Mouse (Mus musculus) c-Kit-positive CD71-negative TER-119-negative erythroid progenitor cells, embryonic 14.5 days (primary cell): ENCODE results near the gene Rai14.

Experiments
- DNase-seq: peaks from one replicate; pipeline ENCODE4 v3.0.0-alpha.2; 2013; ENCODE audit warnings: low read depth

The Rai14 gene

DNA sequence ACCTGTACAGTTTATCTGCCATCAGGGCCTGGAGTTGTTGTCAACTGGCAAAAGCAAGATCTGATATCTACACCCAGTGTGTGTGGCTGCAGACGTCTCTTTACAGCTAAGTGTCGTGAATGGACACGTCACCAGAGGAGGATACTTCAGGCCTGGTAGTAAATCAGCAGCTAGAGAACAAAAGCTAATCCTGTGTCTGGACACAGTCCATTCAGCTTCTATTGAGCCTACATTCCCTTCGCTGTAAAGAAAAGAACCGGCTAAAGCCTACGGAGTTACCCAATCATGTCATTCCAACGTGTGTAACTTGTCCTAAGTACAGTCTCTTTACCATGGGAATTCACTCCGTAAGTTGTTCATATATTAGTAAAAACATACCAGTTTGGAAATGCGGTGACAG is 103.4 kb downstream of the Rai14 start:
- DNase-seq = no peak

DNA sequence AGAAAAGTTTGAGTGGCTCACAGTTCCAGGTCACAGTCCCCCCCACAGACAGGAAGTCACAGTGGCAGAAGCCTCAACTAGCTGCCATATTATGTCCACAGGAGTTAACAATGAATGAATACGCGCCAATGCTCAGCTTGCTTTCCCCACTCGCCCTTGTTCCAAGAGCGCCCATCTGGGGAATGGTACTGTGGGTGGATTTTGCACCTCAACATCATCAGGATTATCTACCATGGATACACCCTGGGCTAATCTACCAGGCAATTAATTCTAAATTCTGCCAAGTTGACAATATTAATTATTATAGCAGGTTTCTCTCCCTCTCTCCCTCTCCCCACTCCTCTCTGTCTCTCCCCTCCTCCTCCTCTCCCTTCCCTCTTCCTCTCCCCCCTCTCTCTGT is 105.3 kb downstream of the Rai14 start:
- no peak for DNase-seq

DNA sequence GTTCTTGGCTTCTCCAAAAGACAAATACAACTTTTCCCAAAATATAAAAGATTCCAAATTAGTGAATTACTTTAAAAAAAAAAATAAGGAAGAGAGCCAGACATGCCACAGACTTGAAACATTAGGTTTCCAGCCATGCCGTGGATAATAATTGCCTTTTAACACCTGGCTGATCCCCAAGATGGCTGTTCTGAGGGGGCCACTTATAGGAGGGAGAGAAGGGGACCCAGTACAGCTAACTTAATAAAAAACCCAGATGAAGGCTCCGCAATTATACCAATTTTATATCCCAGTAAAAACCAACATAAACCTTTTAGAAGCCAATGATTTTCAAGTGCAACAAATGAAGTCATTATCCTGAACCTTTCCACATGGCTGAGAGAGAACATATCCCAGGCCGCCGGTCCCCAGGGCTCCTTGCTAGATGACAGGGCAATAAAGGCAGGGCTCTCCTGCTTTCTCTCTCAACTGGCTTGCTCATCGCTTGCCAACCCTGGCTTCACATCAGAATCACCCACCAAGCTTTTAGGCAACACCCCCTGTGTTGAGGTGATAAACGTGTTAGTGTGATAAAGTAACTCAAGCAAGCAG is 105.8 kb downstream of the Rai14 start:
- DNase-seq = no peak

DNA sequence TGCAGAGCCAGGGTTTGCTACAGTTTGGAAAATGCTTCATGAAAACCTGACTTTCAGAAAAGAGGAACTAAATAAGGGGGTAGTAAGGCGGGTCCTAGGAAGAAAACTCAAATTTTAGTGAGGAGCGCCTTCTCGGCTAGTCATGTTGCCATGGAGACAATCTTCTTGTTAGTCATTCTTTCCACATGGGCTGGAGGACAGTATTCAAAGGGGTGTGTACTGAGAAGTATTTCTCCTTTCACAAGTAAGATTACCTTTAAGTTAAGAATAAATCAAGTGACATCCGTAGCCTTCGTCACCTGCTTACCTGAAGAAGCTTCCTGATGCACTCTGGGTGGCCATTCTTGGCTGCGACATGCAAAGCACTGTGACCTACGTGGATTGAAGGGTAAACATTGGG is 115.0 kb downstream of the Rai14 start:
- DNase-seq = peak; percentile 54

DNA sequence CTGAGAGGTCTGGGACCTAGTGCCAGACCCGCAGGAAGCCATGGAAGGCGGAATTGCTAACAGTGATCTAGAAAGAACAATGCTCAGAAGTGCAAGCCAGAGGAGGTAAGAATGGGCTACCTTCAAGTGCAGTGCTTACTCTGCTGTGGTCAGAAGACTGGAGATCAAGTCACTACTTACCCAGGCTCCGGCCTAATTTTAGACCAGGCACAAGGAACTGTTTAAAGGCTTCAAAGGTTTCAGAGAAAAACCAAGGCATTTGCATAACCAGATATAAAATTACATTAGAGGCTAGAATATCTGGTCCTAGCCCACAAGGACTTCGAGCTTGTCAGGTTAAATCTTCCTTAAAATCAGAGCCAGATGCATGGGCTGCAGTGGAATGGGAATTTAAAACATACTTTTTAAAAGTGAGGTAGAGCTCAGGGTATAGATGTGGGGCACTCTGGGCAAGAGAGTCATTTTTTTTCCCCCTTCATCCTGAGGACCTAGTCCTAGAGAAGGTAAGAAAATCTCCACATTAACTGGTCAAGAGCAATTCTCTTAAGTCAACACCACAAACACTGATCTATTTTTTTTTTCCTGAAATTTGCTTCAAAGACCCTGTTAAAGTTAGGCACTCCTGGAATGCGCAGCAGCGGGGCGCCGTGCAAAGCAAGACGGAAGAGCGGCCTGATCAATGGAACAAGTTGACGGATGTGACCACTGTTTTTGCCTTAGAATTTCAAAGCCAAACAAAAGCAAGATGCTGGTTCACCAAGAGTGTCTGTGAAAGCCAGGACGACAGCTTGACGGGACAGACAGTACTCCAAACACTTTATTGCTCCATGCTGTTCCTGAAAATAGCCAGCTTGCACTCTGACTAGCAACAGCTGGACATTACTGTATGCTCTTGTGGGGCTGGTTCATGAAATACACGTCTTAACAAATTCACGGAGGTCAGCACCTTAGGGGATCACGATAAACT is 115.9 kb downstream of the Rai14 start:
- no peak for DNase-seq

DNA sequence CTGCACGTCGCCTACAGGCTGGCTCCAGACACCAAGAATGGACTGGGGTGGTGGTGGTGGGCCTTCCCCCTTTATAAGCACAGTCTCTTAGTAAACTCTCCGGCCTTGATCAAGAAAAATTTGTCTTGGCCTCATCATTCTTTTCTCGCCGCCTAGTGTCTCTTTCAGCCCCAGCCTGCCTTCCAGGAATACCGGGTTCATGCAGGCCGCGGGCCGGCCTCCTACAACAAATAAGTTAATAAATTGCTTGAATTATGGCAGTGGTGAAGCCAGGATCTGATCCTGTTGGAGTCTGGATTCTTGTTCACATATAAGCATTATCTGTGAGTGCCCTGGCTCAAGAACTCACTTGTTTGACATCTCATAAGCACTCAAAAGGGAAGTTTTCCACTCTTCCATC is 117.6 kb downstream of the Rai14 start:
- DNase-seq = no peak

DNA sequence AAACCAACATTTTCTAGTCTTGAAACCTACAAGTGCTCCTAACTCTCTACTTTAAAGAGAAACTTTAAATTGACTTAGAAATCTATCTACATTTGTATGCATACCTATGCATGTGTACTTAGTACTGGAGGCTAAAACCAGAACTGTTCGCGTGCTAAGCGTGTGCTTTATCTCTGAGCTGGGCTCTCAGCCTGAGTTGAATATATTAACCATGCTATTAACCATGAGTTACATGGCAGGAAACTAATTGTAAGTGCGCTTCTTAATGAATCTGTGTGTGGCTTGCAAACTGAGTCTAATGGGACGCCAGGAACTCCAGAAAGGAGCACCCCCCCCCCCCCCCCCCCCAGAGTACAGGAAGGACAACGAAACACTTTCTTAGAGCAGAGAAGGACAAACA is 119.0 kb downstream of the Rai14 start:
- no peak for DNase-seq

DNA sequence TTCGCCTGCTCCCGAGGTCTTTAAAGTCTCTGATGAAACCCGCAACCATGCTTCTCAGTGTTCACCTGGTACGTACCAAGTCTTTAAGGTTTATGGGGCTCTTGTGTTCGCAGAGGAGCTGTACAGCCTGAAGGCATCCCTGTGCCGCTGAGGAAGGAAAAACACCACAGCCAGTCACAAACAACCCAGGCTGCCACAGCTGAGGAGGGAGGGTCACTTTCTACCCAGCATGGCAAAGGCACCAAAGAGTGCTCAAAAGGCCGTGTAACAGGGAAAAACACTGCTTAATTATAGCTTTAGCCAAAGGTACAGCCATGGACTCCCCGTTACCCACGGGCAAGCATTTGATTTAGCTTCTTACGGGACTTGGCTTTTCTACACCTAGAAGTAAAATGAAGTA is 119.5 kb downstream of the Rai14 start:
- DNase-seq = no peak

DNA sequence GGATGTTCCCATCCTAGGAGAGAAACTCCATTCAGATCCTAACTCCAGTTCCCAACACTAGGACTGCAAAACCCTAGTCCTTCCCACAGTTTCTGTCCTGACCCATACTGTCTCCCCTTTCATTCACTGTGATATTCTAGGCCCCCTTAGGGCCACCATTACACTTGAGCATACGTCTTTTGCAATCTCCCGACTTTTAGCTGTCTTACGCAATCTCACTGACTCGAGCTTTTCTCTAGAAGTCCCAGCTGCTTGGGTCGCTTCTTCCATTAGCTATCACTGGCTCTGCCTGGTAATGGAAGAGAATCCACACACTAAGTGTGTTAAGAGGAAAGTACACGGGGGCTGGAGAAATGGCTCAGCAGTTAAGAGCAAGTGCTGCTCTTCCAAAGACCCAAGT is 121.3 kb downstream of the Rai14 start:
- no peak for DNase-seq

DNA sequence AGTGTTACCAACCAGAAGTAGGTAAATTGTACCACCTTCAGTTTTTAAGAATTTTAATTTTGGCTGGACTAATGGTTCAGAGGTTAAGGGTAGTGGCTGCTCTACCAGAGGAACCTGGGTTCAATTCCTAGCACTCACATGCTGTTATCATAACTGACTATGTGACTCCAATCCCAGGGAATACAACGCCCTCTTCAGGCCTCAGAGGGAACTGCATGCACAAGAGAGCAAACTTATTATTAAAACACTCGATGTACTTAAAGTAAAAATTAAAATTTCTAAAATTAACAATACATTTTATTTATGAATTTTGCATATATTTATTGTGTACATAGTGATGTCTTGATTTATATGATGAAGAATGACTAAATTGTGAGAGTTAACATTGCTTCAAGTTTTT is 127.9 kb downstream of the Rai14 start:
- DNase-seq = no peak

DNA sequence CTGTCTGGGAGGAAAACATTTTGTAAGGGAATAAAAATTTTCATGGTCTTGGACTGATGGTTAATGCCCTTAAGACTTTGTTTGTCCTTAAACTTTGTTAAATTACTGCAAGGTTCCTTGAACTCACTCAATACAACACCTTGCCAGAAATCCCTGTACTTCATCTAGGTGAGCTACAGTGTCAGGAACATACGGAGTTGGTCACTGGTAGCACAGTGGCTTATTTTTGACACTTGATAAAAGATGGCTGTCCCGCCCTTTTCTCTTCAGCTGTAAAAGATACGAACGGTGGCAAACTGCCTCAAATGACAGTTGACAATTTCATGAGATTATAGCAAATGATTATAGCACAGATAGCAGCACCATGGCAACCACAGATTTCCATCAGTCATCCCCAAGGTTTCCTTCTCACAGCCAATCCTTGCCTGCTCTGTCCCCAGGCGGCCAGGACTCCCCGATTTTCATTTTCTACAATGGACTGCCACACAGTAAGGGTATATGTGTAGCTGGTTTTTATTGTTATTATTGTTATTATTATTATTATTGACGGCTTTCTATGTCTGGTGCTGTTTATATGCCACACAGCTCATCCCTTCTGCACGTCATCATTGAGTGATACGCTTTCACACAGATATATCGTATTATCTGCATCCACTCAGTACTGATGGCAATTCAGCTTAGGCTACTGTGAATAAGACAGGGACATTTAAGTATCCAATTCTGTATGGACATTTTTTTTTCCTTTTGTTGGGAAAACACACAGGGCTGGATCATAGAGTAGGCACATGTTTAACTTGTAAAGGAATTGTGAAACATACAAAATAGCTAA is 129.9 kb downstream of the Rai14 start:
- no peak for DNase-seq

DNA sequence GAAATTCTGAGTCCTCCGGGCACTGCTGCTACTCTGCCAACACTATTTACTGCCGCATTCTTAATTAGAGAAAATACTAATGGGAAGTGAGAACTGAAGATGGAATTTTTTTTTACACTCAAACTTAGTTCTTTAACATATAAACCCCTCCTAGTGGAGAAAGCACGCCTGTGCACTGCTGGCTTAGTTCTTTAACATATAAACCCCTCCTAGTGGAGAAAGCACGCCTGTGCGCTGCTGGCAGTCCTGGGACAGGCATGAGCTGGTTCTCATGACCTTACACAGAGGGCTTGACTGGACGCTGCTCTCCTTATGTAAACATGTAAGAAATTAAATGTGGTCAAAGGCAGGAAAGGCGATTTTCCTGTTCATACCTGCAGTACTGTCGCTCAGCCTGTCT is 131.0 kb downstream of the Rai14 start:
- peak; percentile 39 for DNase-seq

DNA sequence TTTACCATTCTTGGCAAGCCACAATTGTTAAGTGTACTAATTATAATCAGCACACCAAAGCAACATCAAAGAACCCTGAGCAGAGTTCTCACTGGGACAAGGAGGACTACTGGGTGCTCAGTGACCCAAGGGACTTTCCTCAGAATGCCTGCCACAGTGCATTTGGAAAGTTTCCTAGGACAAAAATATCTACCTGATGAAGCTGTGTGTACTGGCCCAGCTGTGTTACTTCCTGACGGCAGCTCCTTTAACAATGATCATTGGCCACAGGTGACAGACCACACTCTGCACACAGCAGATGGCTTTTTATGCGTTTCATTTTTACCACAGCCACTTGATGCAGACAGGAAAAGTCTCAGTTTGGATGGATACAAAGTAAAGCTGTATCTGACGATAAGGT is 135.3 kb downstream of the Rai14 start:
- DNase-seq = no peak

DNA sequence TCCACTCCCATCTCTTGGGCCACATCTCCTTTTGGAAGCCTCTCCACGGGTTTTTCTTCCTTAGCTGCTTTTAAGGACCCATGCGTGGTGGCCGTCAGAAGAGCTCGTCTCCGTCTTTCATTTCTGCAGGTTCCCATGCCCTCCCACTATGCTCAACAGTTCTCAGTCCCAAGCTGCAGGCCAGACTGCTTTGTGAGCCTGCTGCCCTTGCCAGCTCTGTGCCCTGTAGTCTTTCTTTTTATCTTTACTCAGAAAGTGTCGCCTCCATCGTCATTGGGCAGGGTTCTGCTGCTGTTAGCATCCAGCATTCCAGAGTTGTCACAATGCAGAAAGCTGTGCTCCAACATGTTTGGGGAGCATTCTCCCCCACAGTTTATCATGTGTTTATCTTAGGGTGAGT is 147.9 kb downstream of the Rai14 start:
- DNase-seq = no peak

DNA sequence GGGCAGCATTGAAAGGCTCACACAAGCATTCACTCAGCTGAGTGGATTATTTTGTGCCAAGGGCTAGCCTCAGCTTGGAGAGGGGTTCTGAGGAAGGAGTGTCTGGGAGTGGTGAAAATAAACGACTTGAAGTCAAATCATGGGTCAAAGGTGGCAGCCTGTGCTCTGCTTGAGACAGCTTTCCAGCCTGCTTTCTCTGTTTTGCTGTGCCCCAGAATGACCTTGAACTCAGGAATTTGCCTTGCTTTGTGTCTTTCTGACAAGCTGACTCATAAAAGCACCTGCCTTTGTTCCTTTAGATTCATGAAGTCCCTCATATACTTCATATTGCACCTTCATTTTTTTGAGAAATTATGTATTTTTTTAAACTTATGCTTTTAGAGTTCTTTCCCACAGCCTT is 150.2 kb downstream of the Rai14 start:
- no peak for DNase-seq

DNA sequence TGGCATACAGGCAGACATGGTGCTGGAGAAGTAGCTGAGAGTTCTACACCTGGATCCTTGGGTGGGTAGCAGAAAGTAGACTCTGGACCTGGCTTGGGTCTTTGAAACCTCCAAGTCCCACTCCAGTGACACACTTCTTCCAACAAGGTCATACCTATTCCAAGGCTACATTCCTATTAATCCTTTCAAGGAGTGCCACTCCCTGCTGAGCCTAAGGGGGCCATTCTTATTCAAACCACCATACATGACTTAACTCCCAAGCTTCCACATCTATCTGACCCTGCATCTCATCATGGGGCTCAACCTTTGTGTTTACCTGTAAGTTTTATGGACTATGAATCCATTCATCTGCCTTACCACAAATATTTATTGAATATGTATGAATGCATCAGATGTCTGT is 152.1 kb downstream of the Rai14 start:
- DNase-seq = no peak

DNA sequence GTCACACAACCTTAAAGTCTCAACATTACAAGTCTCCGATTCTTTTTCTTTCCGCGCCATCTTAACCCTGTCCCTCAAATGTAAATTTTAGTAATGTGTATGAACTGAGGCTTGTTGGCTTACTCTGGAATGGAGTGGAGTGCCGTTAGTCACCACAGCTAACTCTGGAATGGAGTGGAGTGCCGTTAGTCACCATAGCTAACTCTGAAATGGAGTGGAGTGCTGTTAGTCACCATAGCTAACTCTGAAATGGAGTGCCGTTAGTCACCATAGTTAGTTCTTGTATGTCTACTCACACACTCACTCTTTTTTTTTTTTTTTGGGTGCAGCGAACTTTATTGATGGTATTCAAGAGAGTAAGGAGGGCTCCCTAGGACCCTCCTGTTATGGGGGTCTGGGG is 154.4 kb downstream of the Rai14 start:
- no peak for DNase-seq

DNA sequence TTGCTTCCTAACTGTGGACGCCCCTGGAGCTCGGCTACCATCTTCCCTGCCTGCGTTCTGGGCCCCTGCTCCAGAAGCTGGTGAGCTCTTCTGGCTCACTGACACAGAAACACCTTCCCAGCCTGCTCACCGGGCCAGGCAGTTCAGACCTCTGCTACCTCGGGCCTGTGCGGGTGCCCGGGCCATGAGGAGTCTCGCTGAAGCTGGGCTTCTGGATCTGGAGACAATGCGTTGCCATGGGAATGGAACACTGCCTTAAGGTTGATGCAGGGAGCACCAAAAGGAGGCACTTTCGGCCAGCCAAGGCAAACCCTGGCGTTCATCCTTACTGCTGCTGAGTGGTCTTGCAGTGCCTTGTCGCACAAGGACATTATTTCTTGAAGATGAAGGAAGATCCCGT is 156.0 kb downstream of the Rai14 start, which contains the start of gene Ttc23l:
Gene Ttc23l (minus strand): TSS at position 204 of the 400 bp plus-strand sequence.
- no peak for DNase-seq

DNA sequence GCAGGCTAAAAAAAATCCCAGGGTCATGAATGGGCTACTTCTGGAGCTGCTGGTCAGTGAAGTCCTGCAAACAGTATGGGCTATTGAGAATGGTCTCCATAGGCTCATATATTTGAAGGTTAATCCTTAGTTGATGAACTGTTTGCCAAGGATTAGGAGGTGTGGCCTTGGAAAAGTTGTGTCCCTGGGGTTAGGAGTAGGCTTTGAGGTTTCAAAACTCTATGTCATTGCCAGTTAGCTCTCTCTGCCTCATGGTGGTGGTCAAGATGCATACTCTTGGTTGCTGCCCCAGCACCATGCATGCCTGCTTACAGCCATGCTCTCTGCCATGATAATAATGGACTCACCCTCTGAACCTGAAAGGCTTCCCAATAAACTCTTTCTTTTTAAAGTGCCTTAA is 160.1 kb downstream of the Rai14 start:
- DNase-seq = no peak

DNA sequence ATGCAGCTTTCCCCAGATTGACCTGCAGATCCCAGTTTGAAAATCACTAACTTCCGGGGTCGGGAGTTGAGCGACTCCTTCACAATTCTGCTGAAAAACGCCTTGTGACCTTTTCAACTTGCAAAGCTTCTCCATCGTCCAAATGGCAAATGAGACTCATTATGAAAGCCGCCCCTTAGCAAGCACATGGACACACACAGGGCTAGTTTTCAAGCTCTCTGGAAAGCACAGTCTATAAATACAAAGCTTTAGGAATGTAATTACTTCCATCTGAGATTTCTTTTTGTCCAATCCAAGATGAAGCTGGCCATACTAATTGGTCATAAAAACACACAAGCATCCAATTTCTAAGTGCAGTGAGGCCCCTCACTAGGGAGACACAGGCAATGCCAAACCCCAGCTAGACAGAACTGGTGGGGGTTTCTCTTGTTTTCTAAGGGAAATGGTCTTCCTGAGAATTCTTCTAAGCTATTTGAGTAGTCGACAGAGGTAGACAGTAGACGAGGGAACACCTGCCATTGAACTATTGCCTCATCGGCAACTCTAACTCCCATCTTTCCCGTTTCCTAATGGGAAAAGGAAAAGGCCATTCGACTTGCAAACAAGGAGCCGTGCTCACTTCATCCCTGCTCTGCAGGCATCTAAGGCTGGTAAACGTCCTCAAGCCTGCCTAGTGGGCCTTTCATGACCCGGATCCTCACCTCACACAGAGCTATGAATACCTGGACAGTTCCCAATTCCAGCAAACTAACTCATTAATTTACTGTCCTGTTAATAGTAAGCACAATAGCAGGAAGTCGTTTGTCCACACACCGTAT is 173.9 kb downstream of the Rai14 start:
- DNase-seq = no peak

DNA sequence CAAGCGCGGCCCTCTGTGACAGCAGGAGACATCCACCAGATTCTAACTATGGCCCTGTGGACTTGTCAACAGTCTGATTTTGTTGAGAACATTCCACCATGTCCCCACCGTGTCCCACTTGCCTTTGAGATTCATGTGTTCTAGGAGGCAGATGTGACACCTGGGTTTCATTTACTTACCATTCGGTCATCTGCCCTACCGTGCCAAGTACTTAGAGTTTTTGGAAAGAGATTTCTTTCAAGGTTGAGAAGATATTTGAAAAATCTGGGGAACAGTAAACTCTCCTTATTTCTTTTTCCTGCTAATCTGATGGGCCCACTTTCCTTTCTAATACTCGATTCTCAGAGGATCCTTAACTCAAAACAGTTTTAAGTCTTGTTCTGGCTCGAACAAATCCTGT is 178.5 kb downstream of the Rai14 start:
- no peak for DNase-seq

DNA sequence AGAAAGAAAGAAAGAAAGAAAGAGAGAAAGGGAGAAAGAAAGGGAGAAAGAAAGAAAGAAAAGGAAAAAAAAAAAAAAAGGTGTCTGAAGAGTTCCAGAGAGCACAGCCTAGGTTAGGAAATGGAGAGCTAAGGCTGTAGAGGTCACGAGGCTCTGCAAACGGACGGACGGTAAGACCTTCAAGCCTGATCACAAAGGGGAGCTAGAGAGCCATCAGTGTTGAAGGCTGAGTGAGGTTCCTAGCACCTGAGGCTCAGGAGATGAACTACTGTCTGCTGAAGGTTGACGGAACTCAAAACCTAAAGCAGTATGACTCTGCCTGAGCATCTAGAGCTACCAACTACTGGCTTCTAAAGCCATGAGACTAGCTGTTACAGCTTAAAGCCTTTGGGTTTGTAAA is 179.8 kb downstream of the Rai14 start:
- no peak for DNase-seq
